Mouse (Mus musculus) liver, embryonic 12.5 days (tissue): ENCODE measurements at regions not wholly inside any gene's neighbourhood (a gene's known extent, or its start where the extent isn't known, plus 50 kb on each side); places are given as distances from the start of the nearest gene placed in this dataset.

Experiments used
- ATAC-seq: fragments of 200-750 bp; cut with Nextera tagmentation; 2 replicates; pipeline ENCODE4 v1.8.0; 2017; ENCODE audit warnings: moderate number of reproducible peaks, mild to moderate bottlenecking, moderate library complexity
- H3K27ac ChIP-seq: fragments of 300-500 bp; sonication (generic); 2 replicates; pipeline ENCODE4 v1.5.1; 2016; ENCODE audit warnings: mild to moderate bottlenecking
- H3K27me3 ChIP-seq: fragments of 300-500 bp; sonication (generic); replicated peaks from 2 replicates; pipeline ENCODE4 v1.6.1; 2016; ENCODE audit warnings: mild to moderate bottlenecking, moderate library complexity
- H3K36me3 ChIP-seq: fragments of 300-500 bp; sonication (generic); 2 replicates; pipeline ENCODE4 v1.6.1; 2016; ENCODE audit warnings: mild to moderate bottlenecking, moderate library complexity
- H3K4me1 ChIP-seq: fragments of 300-500 bp; sonication (generic); 2 replicates; pipeline ENCODE4 v1.6.1; 2016
- H3K4me2 ChIP-seq: fragments of 300-500 bp; sonication (generic); 2 replicates; pipeline ENCODE4 v1.6.1; 2016; ENCODE audit warnings: mild to moderate bottlenecking, moderate library complexity
- H3K4me3 ChIP-seq: fragments of 300-500 bp; sonication (generic); 2 replicates; pipeline ENCODE4 v1.5.1; 2016; ENCODE audit warnings: mild to moderate bottlenecking, moderate library complexity
- H3K9ac ChIP-seq: fragments of 300-500 bp; sonication (generic); 2 replicates; pipeline ENCODE4 v1.6.1; 2016; ENCODE audit warnings: mild to moderate bottlenecking, moderate library complexity
- H3K9me3 ChIP-seq: fragments of 300-500 bp; sonication (generic); replicated peaks from 2 replicates; pipeline ENCODE4 v1.6.1; 2016; ENCODE audit warnings: mild to moderate bottlenecking, moderate library complexity
- WGBS: fragments of 180-500 bp; shearing (Covaris S2); methylation state at CpG from one replicate; pipeline ENCODE4 v1.1.7; 2016; ENCODE audit not compliant: insufficient replicate concordance; 5-methylcytosine and 5-hydroxymethylcytosine counted together

- no peaks in the 10 kb centered on the region for H3K4me1 ChIP-seq
- H3K4me3 ChIP-seq = no peak overlapping the region
- no peaks in the 10 kb centered on the region for H3K36me3 ChIP-seq
- no peaks in the 10 kb centered on the region for H3K27me3 ChIP-seq
- H3K4me2 ChIP-seq = no peak overlapping the region
- no peak overlapping the region for H3K27ac ChIP-seq
- ATAC-seq = no peak
- H3K9ac ChIP-seq = no peak overlapping the region
- no peaks in the 10 kb centered on the region for H3K9me3 ChIP-seq
Measured at GRCm38 (mm10) chr13:84365503-84365902, 143.4 kb downstream of the Tmem161b start.

GRCm38 (mm10) chr13:84366017-84366416 lies 143.9 kb downstream of the Tmem161b start:
- Histone ChIP-seq H3K4me2 (no peak overlapping the region), H3K9ac (no peak overlapping the region), H3K4me1 (no peaks in the 10 kb centered on the region), H3K36me3 (no peaks in the 10 kb centered on the region), H3K9me3 (no peaks in the 10 kb centered on the region), H3K27ac (no peak overlapping the region), H3K27me3 (no peaks in the 10 kb centered on the region), H3K4me3 (no peak overlapping the region)
- no peak for ATAC-seq

GRCm38 (mm10) chr13:84366839-84367238 lies 144.7 kb downstream of the Tmem161b start:
- Histone ChIP-seq H3K4me3 (no peak overlapping the region), H3K4me1 (no peaks in the 10 kb centered on the region), H3K9ac (no peak overlapping the region), H3K27me3 (no peaks in the 10 kb centered on the region), H3K27ac (no peak overlapping the region), H3K36me3 (no peaks in the 10 kb centered on the region), H3K9me3 (no peaks in the 10 kb centered on the region), H3K4me2 (no peak overlapping the region)
- 65% methylated on average over 1 of the region's 1 CpGs for WGBS
- ATAC-seq = no peak

GRCm38 (mm10) chr13:84368225-84368624 lies 146.1 kb downstream of the Tmem161b start:
- no peak overlapping the region for H3K27ac ChIP-seq
- H3K4me2 ChIP-seq = no peak overlapping the region
- 68% methylated on average over 2 of the region's 2 CpGs for WGBS
- H3K4me1 ChIP-seq = no peaks in the 10 kb centered on the region
- H3K36me3 ChIP-seq = no peaks in the 10 kb centered on the region
- no peak overlapping the region for H3K9ac ChIP-seq
- no peaks in the 10 kb centered on the region for H3K9me3 ChIP-seq
- H3K27me3 ChIP-seq = no peaks in the 10 kb centered on the region
- H3K4me3 ChIP-seq = no peak overlapping the region
- ATAC-seq = no peak

- Histone ChIP-seq H3K27ac (no peak overlapping the region), H3K9me3 (no peaks in the 10 kb centered on the region), H3K4me3 (no peak overlapping the region), H3K27me3 (no peaks in the 10 kb centered on the region), H3K9ac (no peak overlapping the region), H3K4me1 (no peaks in the 10 kb centered on the region), H3K36me3 (no peaks in the 10 kb centered on the region), H3K4me2 (no peak overlapping the region)
- no peak for ATAC-seq
- WGBS = 73% methylated on average over 4 of the region's 4 CpGs
Measured at GRCm38 (mm10) chr13:84374711-84375257, 152.7 kb downstream of the Tmem161b start.

- ATAC-seq = no peak
- H3K9ac ChIP-seq = no peak overlapping the region
- H3K9me3 ChIP-seq = no peaks in the 10 kb centered on the region
- no peak overlapping the region for H3K27ac ChIP-seq
- H3K27me3 ChIP-seq = no peaks in the 10 kb centered on the region
- H3K36me3 ChIP-seq = no peaks in the 10 kb centered on the region
- H3K4me2 ChIP-seq = no peak overlapping the region
- 66% methylated on average over 4 of the region's 4 CpGs for WGBS
- no peak overlapping the region for H3K4me3 ChIP-seq
- H3K4me1 ChIP-seq = no peaks in the 10 kb centered on the region
Measured at GRCm38 (mm10) chr13:84375941-84376340, 153.8 kb downstream of the Tmem161b start.

- no peak overlapping the region for H3K4me3 ChIP-seq
- H3K4me1 ChIP-seq = no peaks in the 10 kb centered on the region
- no peaks in the 10 kb centered on the region for H3K9me3 ChIP-seq
- no peak overlapping the region for H3K9ac ChIP-seq
- no peak overlapping the region for H3K4me2 ChIP-seq
- no peak for ATAC-seq
- H3K27me3 ChIP-seq = no peaks in the 10 kb centered on the region
- H3K27ac ChIP-seq = no peak overlapping the region
- no peaks in the 10 kb centered on the region for H3K36me3 ChIP-seq
- 67% methylated on average over 5 of the region's 5 CpGs for WGBS
Measured at GRCm38 (mm10) chr13:84378553-84379332, 156.6 kb downstream of the Tmem161b start.

GRCm38 (mm10) chr13:84391554-84391953 lies 169.5 kb downstream of the Tmem161b start:
- Histone ChIP-seq H3K9ac (no peak overlapping the region), H3K36me3 (no peaks in the 10 kb centered on the region), H3K9me3 (no peaks in the 10 kb centered on the region), H3K27ac (no peak overlapping the region), H3K4me2 (no peak overlapping the region), H3K4me3 (no peak overlapping the region), H3K27me3 (no peaks in the 10 kb centered on the region), H3K4me1 (no peaks in the 10 kb centered on the region)
- WGBS = 63% methylated on average over 3 of the region's 3 CpGs
- no peak for ATAC-seq

GRCm38 (mm10) chr13:84398476-84399344 lies 176.6 kb downstream of the Tmem161b start:
- Histone ChIP-seq H3K4me2 (no peak overlapping the region), H3K36me3 (no peaks in the 10 kb centered on the region), H3K9ac (no peak overlapping the region), H3K27ac (no peak overlapping the region), H3K27me3 (no peaks in the 10 kb centered on the region), H3K4me1 (no peaks in the 10 kb centered on the region), H3K4me3 (no peak overlapping the region), H3K9me3 (no peaks in the 10 kb centered on the region)
- WGBS = 53% methylated on average over 7 of the region's 7 CpGs
- no peak for ATAC-seq

- no peak overlapping the region for H3K4me3 ChIP-seq
- no peak overlapping the region for H3K9ac ChIP-seq
- no peaks in the 10 kb centered on the region for H3K4me1 ChIP-seq
- no peaks in the 10 kb centered on the region for H3K9me3 ChIP-seq
- ATAC-seq = no peak
- 37% methylated on average over 3 of the region's 3 CpGs for WGBS
- no peak overlapping the region for H3K27ac ChIP-seq
- no peaks in the 10 kb centered on the region for H3K36me3 ChIP-seq
- no peaks in the 10 kb centered on the region for H3K27me3 ChIP-seq
- H3K4me2 ChIP-seq = no peak overlapping the region
Measured at GRCm38 (mm10) chr13:84399345-84400170, 177.5 kb downstream of the Tmem161b start.

- no peak for ATAC-seq
- H3K4me3 ChIP-seq = no peak overlapping the region
Measured at GRCm38 (mm10) chr13:84401006-84401405, 178.9 kb downstream of the Tmem161b start.

More at GRCm38 (mm10) chr13:84401006-84401405, 178.9 kb downstream of the Tmem161b start:
- Histone ChIP-seq H3K27me3 (no peaks in the 10 kb centered on the region), H3K4me1 (no peaks in the 10 kb centered on the region), H3K36me3 (no peaks in the 10 kb centered on the region), H3K9ac (no peak overlapping the region), H3K9me3 (no peaks in the 10 kb centered on the region), H3K4me2 (no peak overlapping the region), H3K27ac (no peak overlapping the region)
